Comparison of ENCODE assay signal across 9 mouse cellular contexts in the genomic region with DNA sequence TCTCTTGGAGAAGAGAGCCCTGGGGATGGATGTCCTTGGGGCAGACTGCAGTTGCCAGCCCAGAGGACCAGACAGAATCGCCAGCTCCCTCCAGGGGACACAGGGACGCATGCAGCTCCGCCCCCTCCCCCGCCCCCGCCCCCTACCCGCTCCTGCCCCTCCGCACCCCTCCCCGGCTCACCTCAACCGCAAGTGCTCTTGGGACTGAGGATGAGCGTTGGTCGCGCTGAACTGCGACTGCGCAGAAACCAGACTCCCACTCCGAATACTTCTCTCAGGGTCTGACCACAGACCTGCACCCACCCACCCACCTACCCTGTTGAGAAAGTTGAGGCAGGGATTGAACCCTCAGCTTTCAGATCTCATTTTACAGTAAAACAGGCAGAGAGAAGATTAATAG. TPM values are rescaled to one million over a fixed set of nuclear protein-coding genes. Genes with fewer than 3 reads are reported as not detected.
DNase-seq lines count a peak whose midpoint lies in the region; ATAC-seq and TF ChIP-seq lines count a peak whose summit lies in the region.
"Had no signal": no experiment of that assay in that cellular context is flagged by ENCODE, and none has a peak within 500 bp of the region (broad histone marks: within the 10 kb centered on the region; RNA-seq: fewer than 3 reads in every experiment).

Gene Slc2a5 (plus strand): TSS at position 229 of the 400 bp plus-strand sequence.

- peak within 1 kb of the TSS; percentile 21; the same call in 1 of the 2 replicates for H3K4me3 ChIP-seq in kidney, embryonic 16.5 days (ENCODE audit: low read length)
- H3K4me3 ChIP-seq in hindbrain, postnatal 0 days (ENCODE audit: low read length), result no peak within 1 kb of the TSS
- no peak within 1 kb of the TSS for H3K4me3 ChIP-seq in neural tube, embryonic 12.5 days
- no peak within 1 kb of the TSS for H3K4me3 ChIP-seq in layer of hippocampus, adult 2 months

- H3K9ac ChIP-seq in kidney, embryonic 16.5 days (replicated peaks; ENCODE audit: low read length), result peak within 1 kb of the TSS; percentile 40; the same call in 1 of the 2 replicates
- H3K9ac ChIP-seq in hindbrain, postnatal 0 days (replicated peaks; ENCODE audit: low read length), result no peak within 1 kb of the TSS
- no peak within 1 kb of the TSS for H3K9ac ChIP-seq in neural tube, embryonic 12.5 days

- H3K4me1 ChIP-seq in kidney, embryonic 16.5 days (ENCODE audit: insufficient read depth, low read length), result peaks cover 16% of the 10 kb centered on the region
- H3K4me1 ChIP-seq in hindbrain, postnatal 0 days (ENCODE audit: insufficient read depth, low read length), result no peaks in the 10 kb centered on the region
- H3K4me1 ChIP-seq in neural tube, embryonic 12.5 days, result peaks cover 20% of the 10 kb centered on the region; the same call in 1 of the 2 replicates

- no peaks in the 10 kb centered on the region for H3K36me3 ChIP-seq in kidney, embryonic 16.5 days (ENCODE audit: insufficient read depth, low read length)
- H3K36me3 ChIP-seq in hindbrain, postnatal 0 days (ENCODE audit: insufficient read depth, low read length), result no peaks in the 10 kb centered on the region
- H3K36me3 ChIP-seq in neural tube, embryonic 12.5 days, result no peaks in the 10 kb centered on the region

- under 1% methylated on average over 8 of the region's 15 CpGs for WGBS in kidney, embryonic 16.5 days
- WGBS in hindbrain, postnatal 0 days, result 9% methylated on average over 14 of the region's 15 CpGs
- WGBS in neural tube, embryonic 12.5 days, result 8% methylated on average over 15 of the region's 15 CpGs

- peak within 1 kb of the TSS; percentile 52 for H3K4me2 ChIP-seq in kidney, embryonic 16.5 days (replicated peaks; ENCODE audit: low read depth, low read length)
- H3K4me2 ChIP-seq in hindbrain, postnatal 0 days (ENCODE audit: low read depth, low read length), result peak within 1 kb of the TSS; percentile 26
- H3K4me2 ChIP-seq in neural tube, embryonic 12.5 days (replicated peaks), result peak within 1 kb of the TSS; percentile 50

- H3K27ac ChIP-seq in kidney, embryonic 16.5 days (ENCODE audit: low read length), result 0 out of 2 replicates have a peak within 1 kb of the TSS, but pooled peaks have one; percentile 7
- no peak within 1 kb of the TSS for H3K27ac ChIP-seq in hindbrain, postnatal 0 days
- no peak within 1 kb of the TSS for H3K27ac ChIP-seq in neural tube, embryonic 12.5 days
- H3K27ac ChIP-seq in layer of hippocampus, adult 2 months, result no peak within 1 kb of the TSS; the same call in 1 of the 2 replicates

- no peak for ATAC-seq in kidney, embryonic 16.5 days (ENCODE audit: low FRiP score, low TSS enrichment)
- no peak for ATAC-seq in hindbrain, postnatal 0 days
- 0 out of 2 replicates have a peak, but pooled peaks have one; percentile 17 for ATAC-seq in neural tube, embryonic 12.5 days (ENCODE audit: low FRiP score, low read depth)

- no peaks in the 10 kb centered on the region for H3K27me3 ChIP-seq in kidney, embryonic 16.5 days (ENCODE audit: insufficient read depth, low read length)
- H3K27me3 ChIP-seq in hindbrain, postnatal 0 days (ENCODE audit: insufficient read depth, low read length), result no peaks in the 10 kb centered on the region
- H3K27me3 ChIP-seq in neural tube, embryonic 12.5 days (replicated peaks), result no peaks in the 10 kb centered on the region

- TF ChIP-seq CTCF in hindbrain, postnatal 0 days (IDR thresholded peaks at IDR 0.05; ENCODE audit: low read depth), result no peak
- no peak for TF ChIP-seq CTCF in layer of hippocampus, adult 2 months (conservative IDR thresholded peaks at IDR 0.05)

- DNase-seq in kidney, adult 8-10 months, result no peak
- DNase-seq in embryo, embryonic 10.5 days (ENCODE audit: low spot score), result peak; percentile 71
- DNase-seq in hindbrain, postnatal 0 days (ENCODE audit: low spot score), result peak; percentile 25
- DNase-seq in layer of hippocampus, adult 2 months (ENCODE audit: low spot score in 2 of 2), result no peak
- no peak for DNase-seq in cerebellum, adult 9-10 months
- DNase-seq in layer of hippocampus, postnatal 25 days (ENCODE audit: extremely low spot score in 1 of 2, low spot score in 1 of 2), result no peak

- H3K9me3 ChIP-seq in kidney, embryonic 16.5 days (ENCODE audit: low read length), result no peaks in the 10 kb centered on the region
- no peaks in the 10 kb centered on the region for H3K9me3 ChIP-seq in hindbrain, postnatal 0 days (ENCODE audit: low read length)
- no peaks in the 10 kb centered on the region for H3K9me3 ChIP-seq in neural tube, embryonic 12.5 days

RNA-seq across cellular contexts. Expression of gene Slc2a5, which starts in this region (rescaled TPM):
- 2.2 and 2.5 TPM in 2 replicates for polyA plus RNA-seq in kidney, embryonic 16.5 days (2015; fragmentation: Nextera tagmentation; extraction: Ambion mirVana)
- 1.5 and 2.9 TPM in 2 replicates for total RNA-seq in hindbrain, postnatal 0 days (2014; rRNA removed)
- polyA plus RNA-seq in hindbrain, postnatal 0 days (2015; fragmentation: Nextera tagmentation; extraction: Ambion mirVana), result 2.7 and 3.0 TPM in 2 replicates
- 2.1 and 2.3 TPM in 2 replicates for polyA plus RNA-seq in neural tube, embryonic 12.5 days (2016; fragmentation: Nextera tagmentation; extraction: Ambion mirVana)
- 1 to 10 TPM; 4.6 to 5.5 TPM for total RNA-seq in layer of hippocampus, adult 2 months (2021)
- total RNA-seq in layer of hippocampus, postnatal 25 days (2021), result 1 to 10 TPM; 4.9 to 5.8 TPM
- total RNA-seq: megakaryocyte-erythroid progenitor cell, adult 5-6 weeks had no signal

Comparison
In these comparisons a context has a peak if more than half of its experiments do, and no peak if none do; other contexts are left out.
1. DNase-seq: peak in embryo, embryonic 10.5 days (single experiment) and hindbrain, postnatal 0 days (single experiment); none in kidney, adult 8-10 months (0 of 2), layer of hippocampus, adult 2 months (0 of 2), cerebellum, adult 9-10 months (single experiment) and layer of hippocampus, postnatal 25 days (0 of 2).
2. Peak in every context shown above with its lines, with median percentiles within 50 percentile points of each other: H3K4me2 ChIP-seq.